In the genomic region with DNA sequence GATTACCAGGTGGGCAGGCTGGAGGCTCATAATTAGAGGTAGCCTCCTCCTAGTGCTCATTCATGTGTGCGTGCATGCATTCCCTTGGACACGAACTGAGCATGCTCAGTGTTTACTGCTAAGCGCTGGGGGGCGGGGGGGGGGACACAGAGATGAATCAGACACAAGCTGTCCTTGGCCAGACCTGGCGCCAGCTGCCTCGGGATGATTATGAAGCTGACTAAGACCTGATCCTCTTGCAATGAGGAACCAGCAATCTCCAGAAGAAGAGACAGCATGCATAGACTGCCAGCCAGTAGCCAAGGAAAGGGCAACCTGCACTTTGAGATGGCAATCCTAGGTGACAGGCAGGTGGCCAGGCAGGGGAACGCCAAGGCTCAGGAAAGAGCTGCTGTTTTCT, we compare ENCODE assay signal across 16 mouse cellular contexts. TPM values are rescaled to one million over a fixed set of nuclear protein-coding genes. Genes with fewer than 3 reads are reported as not detected.
A peak's percentile ranks its signal among the peaks of the same experiment; 100 is the strongest.
DNase-seq lines count a peak whose midpoint lies in the region; ATAC-seq and TF ChIP-seq lines count a peak whose summit lies in the region.
"Had no signal": no experiment of that assay in that cellular context is flagged by ENCODE, and none has a peak within 500 bp of the region (broad histone marks: within the 10 kb centered on the region; RNA-seq: fewer than 3 reads in every experiment).

No protein-coding gene starts in this region.

- TF ChIP-seq POLR2A in lung, adult 2 months (IDR thresholded peaks at IDR 0.05; ENCODE audit: borderline replicate concordance, extremely low read depth, low read depth, low read length) = no peak

- no peak overlapping the region for H3K4me2 ChIP-seq in hindbrain, postnatal 0 days (ENCODE audit: low read depth, low read length)
- no peak overlapping the region for H3K4me2 ChIP-seq in hindbrain, embryonic 11.5 days (replicated peaks; ENCODE audit: low read depth, low read length)
- H3K4me2 ChIP-seq: heart, embryonic 12.5 days; hindbrain, embryonic 13.5 days; liver, embryonic 12.5 days; midbrain, embryonic 15.5 days; neural tube, embryonic 13.5 days had no signal

- TF ChIP-seq CTCF in hindbrain, postnatal 0 days (IDR thresholded peaks at IDR 0.05; ENCODE audit: low read depth) = no peak
- TF ChIP-seq CTCF in lung, adult 2 months (IDR thresholded peaks at IDR 0.05; ENCODE audit: insufficient read depth, low read length) = no peak

- no peak overlapping the region for H3K9ac ChIP-seq in hindbrain, postnatal 0 days (replicated peaks; ENCODE audit: low read length)
- H3K9ac ChIP-seq in hindbrain, embryonic 11.5 days (ENCODE audit: low read depth, low read length) = no peak overlapping the region
- H3K9ac ChIP-seq: heart, embryonic 12.5 days; hindbrain, embryonic 13.5 days; liver, embryonic 12.5 days; midbrain, embryonic 15.5 days; neural tube, embryonic 13.5 days had no signal

- intact Hi-C loops in heart, postnatal 14 days (cut with DNase I) = no loop called here

- 52% methylated on average over 7 of the region's 7 CpGs for WGBS in hindbrain, postnatal 0 days
- WGBS in hindbrain, embryonic 11.5 days = 78% methylated on average over 7 of the region's 7 CpGs
- WGBS in lung, adult 2 months = 62% methylated on average over 7 of the region's 7 CpGs

- no peaks in the 10 kb centered on the region for H3K36me3 ChIP-seq in hindbrain, postnatal 0 days (ENCODE audit: insufficient read depth, low read length)
- no peaks in the 10 kb centered on the region for H3K36me3 ChIP-seq in hindbrain, embryonic 11.5 days (ENCODE audit: control insufficient read depth, insufficient read depth, low read length)
- H3K36me3 ChIP-seq: heart, embryonic 12.5 days; hindbrain, embryonic 13.5 days; liver, embryonic 12.5 days; midbrain, embryonic 15.5 days; neural tube, embryonic 13.5 days had no signal

- peak; percentile 58 for DNase-seq in hindbrain, postnatal 0 days (ENCODE audit: low spot score)
- DNase-seq in hindbrain, embryonic 11.5 days (ENCODE audit: low spot score) = no peak
- peak; percentile 81 for DNase-seq in adrenal gland, adult 2 months
- peak; percentile 45 to 60 for DNase-seq in cerebellum, adult 18-20 months
- DNase-seq in layer of hippocampus, adult 9-11 months = peak; percentile 67
- no peak for DNase-seq in kidney, adult 11 months
- DNase-seq in lung, adult 2 months = no peak
- no peak for DNase-seq in heart, postnatal 14 days

- peaks cover 10% of the 10 kb centered on the region; the same call in 1 of the 2 replicates for H3K4me1 ChIP-seq in hindbrain, postnatal 0 days (ENCODE audit: insufficient read depth, low read length)
- H3K4me1 ChIP-seq in hindbrain, embryonic 11.5 days (replicated peaks; ENCODE audit: control insufficient read depth, insufficient read depth, low read length) = peaks cover 7% of the 10 kb centered on the region; the same call in 1 of the 2 replicates
- H3K4me1 ChIP-seq in lung, adult 2 months (ENCODE audit: control insufficient read depth, insufficient read depth, low read length) = no peaks in the 10 kb centered on the region
- H3K4me1 ChIP-seq: liver, embryonic 12.5 days had no signal

- no peak overlapping the region for H3K4me3 ChIP-seq in hindbrain, postnatal 0 days (ENCODE audit: low read length)
- H3K4me3 ChIP-seq in hindbrain, embryonic 11.5 days (ENCODE audit: low read depth, low read length) = no peak overlapping the region
- H3K4me3 ChIP-seq in lung, adult 2 months (replicated peaks; ENCODE audit: extremely low read depth, low read depth, low read length) = no peak overlapping the region
- H3K4me3 ChIP-seq: heart, embryonic 12.5 days; hindbrain, embryonic 13.5 days; liver, embryonic 12.5 days; midbrain, embryonic 15.5 days; neural tube, embryonic 13.5 days had no signal

- no peaks in the 10 kb centered on the region for H3K27me3 ChIP-seq in hindbrain, postnatal 0 days (ENCODE audit: insufficient read depth, low read length)
- no peaks in the 10 kb centered on the region for H3K27me3 ChIP-seq in hindbrain, embryonic 11.5 days (ENCODE audit: control insufficient read depth, insufficient read depth, low read length)
- H3K27me3 ChIP-seq: hindbrain, embryonic 13.5 days; liver, embryonic 12.5 days; midbrain, embryonic 15.5 days; neural tube, embryonic 13.5 days had no signal

- H3K9me3 ChIP-seq in hindbrain, postnatal 0 days (ENCODE audit: low read length) = no peaks in the 10 kb centered on the region
- no peaks in the 10 kb centered on the region for H3K9me3 ChIP-seq in hindbrain, embryonic 11.5 days (ENCODE audit: control insufficient read depth, low read length)
- H3K9me3 ChIP-seq: heart, embryonic 12.5 days; hindbrain, embryonic 13.5 days; liver, embryonic 12.5 days; midbrain, embryonic 15.5 days; neural tube, embryonic 13.5 days had no signal

- no peak overlapping the region for H3K27ac ChIP-seq in hindbrain, postnatal 0 days
- H3K27ac ChIP-seq in hindbrain, embryonic 11.5 days (ENCODE audit: low read depth, low read length) = no peak overlapping the region
- H3K27ac ChIP-seq: hindbrain, embryonic 13.5 days; liver, embryonic 12.5 days; midbrain, embryonic 15.5 days; neural tube, embryonic 13.5 days had no signal

- 0 out of 2 replicates have a peak, but pooled peaks have one; percentile 13 for ATAC-seq in hindbrain, postnatal 0 days
- ATAC-seq in hindbrain, embryonic 11.5 days (ENCODE audit: low FRiP score) = no peak
- ATAC-seq: liver, embryonic 12.5 days; midbrain, embryonic 15.5 days had no signal

RNA-seq across cellular contexts. Expression of a gene that starts 36.4 kb away (rescaled TPM):
- total RNA-seq in hindbrain, postnatal 0 days (2014; rRNA removed) = 1.3 and 3.6 TPM in 2 replicates
- polyA plus RNA-seq in hindbrain, postnatal 0 days (2015; fragmentation: Nextera tagmentation; extraction: Ambion mirVana) = 0.87 and 0.93 TPM in 2 replicates
- polyA plus RNA-seq in hindbrain, embryonic 11.5 days (2014; fragmentation: Nextera tagmentation; extraction: Ambion mirVana) = 1.5 and 1.6 TPM in 2 replicates
- 1 to 10 TPM in 1 of 2 experiments, under 1 TPM in 1; 0.75 to 2.9 TPM for total RNA-seq in adrenal gland, adult 2 months (2021)
- polyA plus RNA-seq in adrenal gland, adult 2 months (2012; rRNA removed) = 1.1 and 2.2 TPM in 2 replicates
- 0.70 and 1.0 TPM in 2 replicates for polyA plus RNA-seq in lung, adult 2 months (2012; rRNA removed)
- total RNA-seq in heart, postnatal 14 days (2021) = under 1 TPM in 1 of 2 experiments, not detected in 1; 0.34 TPM
- total RNA-seq: common myeloid progenitor, adult 5-6 weeks; MEL had no signal
- polyA plus RNA-seq: C2C12; liver, embryonic 12.5 days had no signal

Comparison
In these comparisons a context has a peak if more than half of its experiments do, and no peak if none do; other contexts are left out.
1. DNase-seq: peak in hindbrain, postnatal 0 days (single experiment), adrenal gland, adult 2 months (single experiment), cerebellum, adult 18-20 months (2 of 2) and layer of hippocampus, adult 9-11 months (single experiment); none in hindbrain, embryonic 11.5 days (single experiment), kidney, adult 11 months (single experiment), lung, adult 2 months (single experiment) and heart, postnatal 14 days (0 of 2).